Comparison of ENCODE assay signal across 8 mouse cellular contexts in the genomic region with DNA sequence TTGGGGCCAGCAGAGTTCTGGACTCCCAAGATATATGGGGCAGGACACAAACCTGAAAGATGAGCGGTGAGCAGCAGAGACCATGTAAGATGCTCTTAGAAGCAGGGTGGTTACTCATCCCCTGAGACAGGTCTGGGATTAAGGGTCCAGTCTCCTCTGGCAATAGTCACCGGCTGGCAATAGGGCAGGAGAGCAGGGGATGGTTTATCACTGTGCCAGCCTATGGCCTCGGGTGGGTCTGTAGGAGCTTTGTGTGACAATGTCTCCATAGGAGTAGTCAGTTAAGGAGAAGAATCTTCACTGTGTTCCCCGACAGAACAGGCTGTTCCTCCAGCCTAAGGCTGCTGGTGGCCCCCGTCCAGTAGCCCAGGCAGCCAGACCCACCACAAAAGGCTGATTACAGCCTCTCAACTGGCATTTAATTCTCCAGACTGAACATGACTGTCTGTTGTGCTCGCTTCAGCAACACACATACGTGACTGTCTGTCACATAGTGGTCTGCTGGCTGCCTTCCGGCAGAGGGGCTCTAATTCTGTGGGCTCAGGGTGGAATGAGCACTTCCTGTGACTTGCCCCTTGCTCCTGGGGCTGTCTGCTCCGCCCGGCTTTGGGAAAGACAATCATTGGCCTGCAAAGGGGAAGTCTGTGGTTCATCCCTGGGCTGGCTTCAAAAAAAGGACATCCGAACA. TPM values are rescaled to one million over a fixed set of nuclear protein-coding genes. Genes with fewer than 3 reads are reported as not detected.
DNase-seq lines count a peak whose midpoint lies in the region; ATAC-seq and TF ChIP-seq lines count a peak whose summit lies in the region.

No protein-coding gene starts in this region.

- no peak overlapping the region for H3K27ac ChIP-seq in forebrain, embryonic 13.5 days
- no peak overlapping the region for H3K27ac ChIP-seq in limb, embryonic 11.5 days (replicated peaks; ENCODE audit: low read depth, low read length)
- H3K27ac ChIP-seq in small intestine, adult 2 months (ENCODE audit: insufficient read depth, low read depth, low read length) = peak overlapping the region; percentile 1; the same call in 1 of the 2 replicates

- peaks cover 34% of the 10 kb centered on the region for H3K4me1 ChIP-seq in forebrain, embryonic 13.5 days
- H3K4me1 ChIP-seq in limb, embryonic 11.5 days (ENCODE audit: control insufficient read depth, insufficient read depth, low read length) = peaks cover 24% of the 10 kb centered on the region
- peaks cover 60% of the 10 kb centered on the region for H3K4me1 ChIP-seq in small intestine, adult 2 months (ENCODE audit: control insufficient read depth, insufficient read depth, insufficient read length, low read length)

- no peak for ATAC-seq in forebrain, embryonic 13.5 days
- no peak for ATAC-seq in limb, embryonic 11.5 days (ENCODE audit: insufficient number of reproducible peaks, low FRiP score, low TSS enrichment, low read depth)

- TF ChIP-seq CTCF in small intestine, adult 2 months (IDR thresholded peaks at IDR 0.05; ENCODE audit: extremely low read depth, insufficient read length, insufficient replicate concordance, low read depth, low read length) = no peak

- peak; percentile 37 for DNase-seq in lung, postnatal 10 days
- DNase-seq in lung, postnatal 14 days = no peak
- no peak for DNase-seq in limb, embryonic 11.5 days (ENCODE audit: low spot score)
- DNase-seq in spleen, postnatal 4 days (ENCODE audit: low spot score in 2 of 2) = no peak
- no peak for DNase-seq in adrenal gland, postnatal 10 days
- no peak for DNase-seq in thymus, postnatal 0 days (ENCODE audit: low spot score)

- H3K4me2 ChIP-seq in forebrain, embryonic 13.5 days = peak overlapping the region; percentile 91
- H3K4me2 ChIP-seq in limb, embryonic 11.5 days (ENCODE audit: low read depth, severe bottlenecking) = peak overlapping the region; percentile 89; the same call in 1 of the 2 replicates

- WGBS in forebrain, embryonic 13.5 days = 87% methylated on average over 11 of the region's 11 CpGs
- WGBS in limb, embryonic 11.5 days = 85% methylated on average over 11 of the region's 11 CpGs
- 27% methylated on average over 11 of the region's 11 CpGs for WGBS in small intestine, adult 2 months

- H3K4me3 ChIP-seq in forebrain, embryonic 13.5 days = no peak overlapping the region
- H3K4me3 ChIP-seq in limb, embryonic 11.5 days (ENCODE audit: low read depth, low read length) = 0 out of 2 replicates have a peak overlapping the region, but pooled peaks have one; percentile 0
- peak overlapping the region; percentile 14 for H3K4me3 ChIP-seq in small intestine, adult 2 months (ENCODE audit: low read depth, low read length)

- 0 out of 2 replicates have a peak, but pooled peaks cover 5% of the 10 kb centered on the region for H3K36me3 ChIP-seq in forebrain, embryonic 13.5 days (ENCODE audit: poor library complexity, severe bottlenecking)
- peaks cover 6% of the 10 kb centered on the region; the same call in 1 of the 2 replicates for H3K36me3 ChIP-seq in limb, embryonic 11.5 days (ENCODE audit: control insufficient read depth, insufficient read depth, low read length)
- H3K36me3 ChIP-seq in small intestine, adult 2 months (ENCODE audit: control insufficient read depth, insufficient read depth, low read length) = no peaks in the 10 kb centered on the region

- no peak for TF ChIP-seq POLR2A in small intestine, adult 2 months (IDR thresholded peaks at IDR 0.05; ENCODE audit: low read depth, low read length)

- no peaks in the 10 kb centered on the region for H3K9me3 ChIP-seq in forebrain, embryonic 13.5 days (replicated peaks)
- no peaks in the 10 kb centered on the region for H3K9me3 ChIP-seq in limb, embryonic 11.5 days (ENCODE audit: control insufficient read depth, low read length)

- no peaks in the 10 kb centered on the region for H3K27me3 ChIP-seq in forebrain, embryonic 13.5 days
- no peaks in the 10 kb centered on the region for H3K27me3 ChIP-seq in limb, embryonic 11.5 days (ENCODE audit: control insufficient read depth, insufficient read depth, low read length)
- no peaks in the 10 kb centered on the region for H3K27me3 ChIP-seq in small intestine, adult 2 months (ENCODE audit: control insufficient read depth, insufficient read depth, low read length)

- peak overlapping the region; percentile 50 for H3K9ac ChIP-seq in forebrain, embryonic 13.5 days
- H3K9ac ChIP-seq in limb, embryonic 11.5 days (ENCODE audit: low read length) = no peak overlapping the region

RNA-seq across cellular contexts. Expression of gene Cd81, which starts 3.1 kb away (rescaled TPM):
- 217 and 236 TPM in 2 replicates for polyA plus RNA-seq in forebrain, embryonic 13.5 days (2015; fragmentation: Nextera tagmentation; extraction: Ambion mirVana)
- polyA plus RNA-seq in limb, embryonic 11.5 days (2014; fragmentation: Nextera tagmentation; extraction: Ambion mirVana) = 317 and 321 TPM in 2 replicates
- polyA plus RNA-seq in small intestine, adult 2 months (2012; rRNA removed) = 206 and 227 TPM in 2 replicates
- total RNA-seq in adrenal gland, postnatal 10 days (2021) = 100 to 1,000 TPM; 499 to 511 TPM
- 228 and 233 TPM in 2 replicates for polyA plus RNA-seq in thymus, postnatal 0 days (2015; fragmentation: Nextera tagmentation; extraction: Ambion mirVana)

RNA-seq across cellular contexts. Expression of gene Tssc4, which starts 13.4 kb away (rescaled TPM):
- 108 and 122 TPM in 2 replicates for polyA plus RNA-seq in forebrain, embryonic 13.5 days (2015; fragmentation: Nextera tagmentation; extraction: Ambion mirVana)
- polyA plus RNA-seq in limb, embryonic 11.5 days (2014; fragmentation: Nextera tagmentation; extraction: Ambion mirVana) = 76.9 and 82.1 TPM in 2 replicates
- 46.9 and 60.0 TPM in 2 replicates for polyA plus RNA-seq in small intestine, adult 2 months (2012; rRNA removed)
- 10 to 100 TPM; 26.9 to 31.2 TPM for total RNA-seq in adrenal gland, postnatal 10 days (2021)
- polyA plus RNA-seq in thymus, postnatal 0 days (2015; fragmentation: Nextera tagmentation; extraction: Ambion mirVana) = 68.5 and 72.3 TPM in 2 replicates

RNA-seq across cellular contexts. Expression of gene Trpm5, which starts 38.8 kb away (rescaled TPM):
- polyA plus RNA-seq in forebrain, embryonic 13.5 days (2015; fragmentation: Nextera tagmentation; extraction: Ambion mirVana) = 1.3 and 1.7 TPM in 2 replicates
- 2.4 and 2.9 TPM in 2 replicates for polyA plus RNA-seq in limb, embryonic 11.5 days (2014; fragmentation: Nextera tagmentation; extraction: Ambion mirVana)
- polyA plus RNA-seq in small intestine, adult 2 months (2012; rRNA removed) = 11.9 and 13.1 TPM in 2 replicates
- 1 to 10 TPM in 1 of 2 experiments, under 1 TPM in 1; 0.99 to 1.0 TPM for total RNA-seq in adrenal gland, postnatal 10 days (2021)
- 0.98 and 1.5 TPM in 2 replicates for polyA plus RNA-seq in thymus, postnatal 0 days (2015; fragmentation: Nextera tagmentation; extraction: Ambion mirVana)

RNA-seq across cellular contexts. Expression of gene Kcnq1, which starts 50.5 kb away (rescaled TPM):
- polyA plus RNA-seq in forebrain, embryonic 13.5 days (2015; fragmentation: Nextera tagmentation; extraction: Ambion mirVana) = 0.48 and 1.2 TPM in 2 replicates
- 1.5 and 1.7 TPM in 2 replicates for polyA plus RNA-seq in limb, embryonic 11.5 days (2014; fragmentation: Nextera tagmentation; extraction: Ambion mirVana)
- polyA plus RNA-seq in small intestine, adult 2 months (2012; rRNA removed) = 24.0 and 41.8 TPM in 2 replicates
- 1 to 10 TPM; 4.4 to 5.0 TPM for total RNA-seq in adrenal gland, postnatal 10 days (2021)
- polyA plus RNA-seq in thymus, postnatal 0 days (2015; fragmentation: Nextera tagmentation; extraction: Ambion mirVana) = 0.29 and 1.0 TPM in 2 replicates

RNA-seq across cellular contexts. Expression of gene Tspan32, which starts 50.8 kb away (rescaled TPM):
- 0.81 and 0.83 TPM in 2 replicates for polyA plus RNA-seq in forebrain, embryonic 13.5 days (2015; fragmentation: Nextera tagmentation; extraction: Ambion mirVana)
- 3.8 and 4.8 TPM in 2 replicates for polyA plus RNA-seq in limb, embryonic 11.5 days (2014; fragmentation: Nextera tagmentation; extraction: Ambion mirVana)
- polyA plus RNA-seq in small intestine, adult 2 months (2012; rRNA removed) = 2.1 and 3.5 TPM in 2 replicates
- total RNA-seq in adrenal gland, postnatal 10 days (2021) = 1 to 10 TPM; 2.2 to 3.4 TPM
- polyA plus RNA-seq in thymus, postnatal 0 days (2015; fragmentation: Nextera tagmentation; extraction: Ambion mirVana) = 44.5 and 58.2 TPM in 2 replicates
